Mouse (Mus musculus): ENCODE results near the gene Rinl. TPM values are rescaled to one million over a fixed set of nuclear protein-coding genes. Genes with fewer than 3 reads are reported as not detected.

The Rinl gene
- total RNA-seq, 2 experiments from 2014 or later, result 72.3 to 75.5 TPM

DNA sequence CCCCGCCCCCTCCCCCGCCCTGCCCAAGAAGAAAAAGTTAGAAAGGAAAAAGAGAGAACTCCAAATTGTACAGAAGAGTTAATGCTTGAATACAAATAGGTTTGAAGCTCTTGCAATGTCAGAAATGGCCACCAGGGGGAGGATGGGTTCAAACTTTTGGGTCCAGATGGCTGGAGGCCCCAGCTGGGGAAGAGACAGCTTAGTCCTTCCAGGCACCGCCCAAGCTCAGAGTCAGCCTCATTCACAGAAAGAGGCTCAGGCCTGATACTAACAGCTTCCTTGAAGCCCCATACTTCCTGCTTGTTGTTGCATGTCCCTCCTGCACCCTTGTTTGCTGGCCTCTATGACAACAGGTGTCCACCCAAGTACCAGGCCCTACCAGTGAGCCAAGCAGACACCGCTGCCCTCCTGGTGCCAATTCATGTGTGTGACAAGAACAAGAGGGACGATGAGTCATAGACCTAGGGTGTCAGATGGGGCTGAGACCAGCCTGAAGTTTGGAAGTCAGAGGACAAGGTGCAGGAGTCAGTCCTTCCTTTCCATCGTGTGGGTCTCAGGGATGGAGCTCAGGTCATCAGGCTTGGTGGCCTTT is 8.6 kb upstream of the Rinl start:
- ATAC-seq (replicated peaks; ENCODE audit: poor library complexity, severe bottlenecking), result peak; percentile 73

GRCm38 (mm10) chr7:28780857-28781256 is 7.9 kb upstream of the Rinl start:
- no peak for ATAC-seq (replicated peaks; ENCODE audit: poor library complexity, severe bottlenecking)

- ATAC-seq (replicated peaks; ENCODE audit: poor library complexity, severe bottlenecking), result peak; percentile 70
Observed at GRCm38 (mm10) chr7:28781261-28781663, 7.5 kb upstream of the Rinl start.

GRCm38 (mm10) chr7:28785161-28785560 is 3.6 kb upstream of the Rinl start:
- no peak for ATAC-seq (replicated peaks; ENCODE audit: poor library complexity, severe bottlenecking)

GRCm38 (mm10) chr7:28787884-28788283 is 885 bp upstream of the Rinl start:
- no peak for ATAC-seq (replicated peaks; ENCODE audit: poor library complexity, severe bottlenecking)

DNA sequence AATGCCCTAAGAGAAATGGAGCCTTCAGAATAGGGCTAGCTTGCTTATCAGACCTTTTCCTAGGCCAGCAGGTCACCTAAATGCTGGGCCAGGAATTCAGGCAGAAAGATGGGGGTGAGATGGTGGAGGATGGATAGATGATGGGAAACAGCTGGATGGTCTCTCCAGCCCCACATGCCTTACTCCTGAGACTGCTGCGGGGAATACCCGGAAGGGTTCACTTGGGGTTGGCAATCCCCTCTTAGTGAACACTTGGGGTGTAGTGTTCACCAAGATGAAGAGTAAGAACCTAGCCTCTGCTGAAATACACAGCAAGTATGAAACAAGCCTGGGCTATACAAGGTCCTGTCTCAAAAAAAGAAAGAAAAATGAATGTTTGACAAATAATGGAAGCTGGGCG is 466 bp downstream of the Rinl start:
- no peak for ATAC-seq (replicated peaks; ENCODE audit: poor library complexity, severe bottlenecking)

GRCm38 (mm10) chr7:28790066-28790806 is 1.5 kb downstream of the Rinl start:
- ATAC-seq (replicated peaks; ENCODE audit: poor library complexity, severe bottlenecking), result no peak

GRCm38 (mm10) chr7:28791706-28792105 is 2.9 kb downstream of the Rinl start:
- ATAC-seq (replicated peaks; ENCODE audit: poor library complexity, severe bottlenecking), result no peak

DNA sequence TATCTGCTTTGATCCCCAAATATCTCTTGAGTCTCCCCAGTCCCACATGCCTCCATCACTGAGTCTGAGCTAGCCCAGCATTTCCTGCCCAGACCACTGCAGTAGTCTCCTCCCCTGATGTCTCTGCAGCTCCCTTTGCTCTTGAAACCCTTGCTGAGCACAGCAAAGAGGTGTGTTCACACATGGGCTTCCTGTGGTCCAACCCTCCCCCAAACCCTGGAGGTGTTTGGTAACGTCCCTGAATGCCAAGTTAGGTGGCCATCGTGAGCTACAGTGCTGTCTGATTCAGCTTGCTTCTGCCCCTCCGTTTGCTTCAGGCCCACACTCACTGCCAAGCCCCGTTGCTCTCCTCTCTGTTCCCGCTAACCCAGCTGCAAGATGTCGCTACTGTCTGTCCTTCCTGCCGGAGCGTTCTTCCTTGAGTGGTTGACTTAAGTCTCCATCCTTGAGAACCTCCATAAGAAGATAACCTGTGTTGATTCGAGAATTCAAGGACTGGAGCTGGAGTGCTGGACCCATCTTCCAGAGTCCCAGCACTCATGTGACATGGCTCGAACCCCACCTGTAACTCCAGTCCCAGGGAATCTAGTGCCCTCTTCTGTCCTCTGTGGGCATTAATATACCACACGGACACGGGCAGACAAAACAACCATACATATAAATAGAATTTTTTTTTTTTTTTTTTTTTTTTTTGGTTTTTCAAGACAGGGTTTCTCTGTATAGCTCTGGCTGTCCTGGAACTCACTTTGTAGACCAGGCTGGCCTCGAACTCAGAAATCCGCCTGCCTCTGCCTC is 3.8 kb downstream of the Rinl start:
- ATAC-seq (replicated peaks; ENCODE audit: poor library complexity, severe bottlenecking), result no peak

GRCm38 (mm10) chr7:28793834-28794233 is 5.1 kb downstream of the Rinl start:
- ATAC-seq (replicated peaks; ENCODE audit: poor library complexity, severe bottlenecking), result no peak

GRCm38 (mm10) chr7:28794496-28794895 is 5.7 kb downstream of the Rinl start:
- no peak for ATAC-seq (replicated peaks; ENCODE audit: poor library complexity, severe bottlenecking)

DNA sequence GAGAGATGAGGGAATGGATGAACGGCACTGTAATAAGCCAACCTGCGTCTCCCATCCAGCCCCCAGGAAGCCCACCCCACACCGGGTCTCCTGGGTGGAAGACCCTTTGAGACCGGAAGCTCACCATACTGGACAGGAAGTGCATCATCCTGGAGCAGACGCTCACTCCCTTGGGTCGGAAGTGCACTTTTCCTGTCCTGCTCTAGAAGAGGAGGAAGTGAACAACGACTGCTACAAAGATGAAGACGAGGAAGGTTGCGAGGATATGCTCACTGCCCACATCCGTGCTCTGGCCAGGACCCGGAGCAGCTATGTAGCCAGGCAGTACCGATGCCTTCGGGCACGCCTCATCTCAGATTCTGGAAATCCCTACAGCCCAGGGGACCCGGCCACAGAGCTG is 7.1 kb downstream of the Rinl start:
- ATAC-seq (replicated peaks; ENCODE audit: poor library complexity, severe bottlenecking), result peak; percentile 70

DNA sequence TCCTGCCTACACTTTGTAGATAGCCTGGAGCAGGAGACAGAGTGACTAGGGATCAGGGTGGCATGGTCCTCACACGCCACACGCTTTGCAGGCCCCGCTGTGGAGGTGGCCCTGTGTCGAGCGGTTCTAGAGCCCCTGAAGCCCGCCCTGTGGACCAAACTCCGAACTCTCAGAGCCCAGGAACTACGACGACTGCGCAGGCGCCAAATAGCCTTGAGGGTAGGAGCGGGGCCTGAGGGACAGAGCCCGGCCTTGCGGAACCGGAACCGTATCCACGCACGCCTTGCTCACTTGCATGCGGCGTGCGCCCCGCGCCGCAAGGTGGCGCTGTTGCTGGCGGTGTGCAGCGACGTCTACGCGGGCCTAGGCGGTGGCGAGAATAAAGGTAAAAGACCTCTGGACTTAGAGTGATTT is 7.8 kb downstream of the Rinl start:
- ATAC-seq (replicated peaks; ENCODE audit: poor library complexity, severe bottlenecking), result peak; percentile 87

DNA sequence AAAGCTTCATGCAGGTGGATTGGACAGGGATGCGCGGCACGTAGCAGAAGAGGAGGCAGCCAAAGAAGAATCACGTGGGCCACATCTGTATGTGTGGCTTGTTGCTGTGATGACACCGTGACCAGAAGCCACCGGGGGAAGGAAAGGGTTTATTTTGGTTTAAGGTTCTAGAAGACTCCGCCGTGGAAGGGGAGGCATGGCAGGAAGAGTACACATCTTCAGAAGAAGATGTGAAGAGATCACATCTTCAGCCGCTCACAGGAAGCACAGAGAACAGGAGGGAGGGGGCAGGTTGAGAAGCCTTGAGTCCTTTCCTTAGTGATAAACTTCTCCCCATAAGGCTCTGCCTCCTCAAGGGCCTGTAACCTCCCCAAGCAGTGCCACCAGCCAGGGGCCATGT is 11.2 kb downstream of the Rinl start:
- ATAC-seq (replicated peaks; ENCODE audit: poor library complexity, severe bottlenecking), result no peak

DNA sequence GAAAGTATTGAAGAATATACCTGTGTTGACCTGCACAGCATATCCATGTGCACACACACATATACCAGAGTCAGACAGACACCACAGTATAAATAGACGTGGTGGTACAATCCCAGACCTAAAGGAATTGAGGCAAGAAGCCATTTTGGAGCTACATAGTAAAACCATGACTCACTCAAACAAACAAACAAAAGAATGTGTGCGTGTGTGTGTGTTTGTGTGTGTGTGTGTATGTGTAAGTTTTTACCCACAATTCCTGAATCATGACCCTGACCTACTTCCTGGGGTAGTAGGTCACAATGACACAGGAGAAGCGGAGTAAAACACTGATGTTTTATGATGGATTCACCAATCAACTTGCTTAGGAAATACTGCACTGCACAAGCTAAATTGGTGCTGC is 12.7 kb downstream of the Rinl start:
- ATAC-seq (replicated peaks; ENCODE audit: poor library complexity, severe bottlenecking), result no peak

DNA sequence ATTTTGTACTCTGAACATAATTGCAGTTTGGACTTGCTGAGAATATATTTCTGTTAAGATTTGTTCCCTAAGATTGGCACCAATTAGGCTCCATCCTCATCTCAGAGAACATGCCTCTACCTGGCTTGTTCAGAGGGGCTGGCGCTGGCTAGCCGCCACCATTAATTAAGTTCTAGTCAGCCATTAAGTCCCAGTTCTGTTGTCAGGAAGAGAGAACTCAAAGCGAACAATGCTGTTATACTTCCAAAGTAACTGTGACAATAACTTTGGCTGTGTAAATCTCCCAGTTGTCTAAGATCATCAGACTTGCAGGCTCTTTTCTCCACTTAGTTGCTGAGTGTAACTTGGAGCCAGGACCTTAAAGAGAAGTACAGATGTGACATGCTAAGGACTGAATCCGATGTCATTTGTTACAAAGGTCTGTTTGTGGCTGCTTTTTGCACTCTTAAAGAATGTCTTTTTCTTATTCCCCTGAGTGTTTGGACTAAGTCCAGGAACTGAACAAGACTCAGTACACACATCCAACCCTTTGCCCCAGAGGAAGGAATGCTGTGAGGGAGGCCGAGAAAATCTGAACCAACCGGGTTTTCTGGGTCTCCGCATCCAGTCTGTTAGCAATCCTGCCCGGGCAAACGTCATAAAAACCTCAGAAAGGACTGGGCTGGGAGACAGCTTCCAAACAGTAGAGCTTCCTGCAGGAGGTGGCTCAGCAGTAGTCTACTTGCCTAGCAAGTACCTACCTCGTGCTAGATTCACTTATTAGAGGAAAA is 13.3 kb downstream of the Rinl start:
- ATAC-seq (replicated peaks; ENCODE audit: poor library complexity, severe bottlenecking), result no peak

- peak; percentile 29; the same call in 1 of the 2 replicates for ATAC-seq (replicated peaks; ENCODE audit: poor library complexity, severe bottlenecking)
Observed at GRCm38 (mm10) chr7:28802846-28803588, 14.2 kb downstream of the Rinl start.

- ATAC-seq (replicated peaks; ENCODE audit: poor library complexity, severe bottlenecking), result no peak
Observed at GRCm38 (mm10) chr7:28803756-28804155, 15.0 kb downstream of the Rinl start.

GRCm38 (mm10) chr7:28806869-28807268 is 18.1 kb downstream of the Rinl start:
- ATAC-seq (replicated peaks; ENCODE audit: poor library complexity, severe bottlenecking), result no peak

DNA sequence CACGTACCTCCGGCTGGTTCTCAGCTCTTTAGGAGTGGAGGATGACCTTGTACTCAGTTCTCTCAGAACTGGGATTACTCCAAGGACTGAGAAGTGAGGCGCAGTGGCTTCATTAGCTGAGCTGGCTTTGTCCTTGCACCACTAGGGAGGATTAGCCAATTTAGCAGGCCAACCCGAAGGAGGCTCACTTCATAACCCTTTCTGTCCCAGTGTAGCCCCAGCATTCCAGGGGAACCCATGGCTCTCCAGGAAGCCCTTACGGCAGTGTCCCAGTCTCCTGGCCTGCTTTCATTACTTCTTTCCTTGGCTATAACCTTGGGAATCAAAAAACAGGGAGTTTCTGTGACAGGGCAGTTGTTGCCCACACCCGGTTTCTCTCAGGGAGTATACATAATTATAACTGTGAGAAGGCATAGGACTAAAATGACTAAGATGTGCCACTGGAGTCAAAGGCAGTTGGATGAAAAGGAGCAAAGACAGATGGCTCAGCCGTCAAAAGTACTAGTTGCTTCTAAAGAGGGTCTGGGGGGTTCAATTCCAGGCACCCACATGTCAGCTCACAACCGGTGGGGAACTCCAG is 19.0 kb downstream of the Rinl start:
- ATAC-seq (replicated peaks; ENCODE audit: poor library complexity, severe bottlenecking), result no peak

All from granulocyte monocyte progenitor cell, adult 5-6 weeks (primary cell).